Mouse (Mus musculus) adipocyte (in vitro differentiated cells): ENCODE data around the gene Prkag3.

Experiments used
- DNase-seq: peaks from one replicate; pipeline ENCODE4 v3.0.0-alpha.2; 2016; ENCODE audit warnings: low spot score

The Prkag3 gene

DNA sequence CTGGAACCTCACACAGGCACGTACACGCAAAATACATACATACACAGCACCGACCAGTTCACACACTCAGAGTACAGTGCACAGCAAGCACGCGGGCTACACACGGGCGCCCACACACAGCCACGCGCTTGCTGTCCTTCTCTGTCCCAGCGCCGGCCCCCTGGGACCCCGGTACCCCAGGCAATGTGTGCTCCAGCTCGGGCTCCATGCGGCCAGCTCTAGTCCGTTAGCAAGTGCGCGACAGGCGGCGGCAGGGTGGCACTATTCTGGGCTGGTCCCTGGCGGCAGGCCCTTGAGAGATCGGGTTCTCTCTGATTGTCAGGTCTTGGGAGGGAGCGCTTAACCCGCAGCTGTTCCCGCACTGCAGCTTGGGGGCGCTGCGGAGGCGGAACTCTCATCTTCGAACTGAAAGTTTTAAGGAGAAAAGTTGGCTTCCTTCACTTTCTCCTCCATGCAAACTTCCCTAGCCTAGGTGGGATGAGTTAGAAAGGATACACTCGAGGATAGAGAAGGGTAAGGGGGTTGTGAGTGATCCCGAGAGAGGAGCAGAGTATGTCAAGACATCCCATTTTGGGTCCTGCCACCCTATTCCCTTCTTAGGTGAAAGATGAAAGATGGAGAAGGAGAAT, at the start of gene Prkag3:
TSS of gene Prkag3 (minus strand) at position 579 of the 629 bp plus-strand sequence.
- peak; percentile 32 for DNase-seq

DNA sequence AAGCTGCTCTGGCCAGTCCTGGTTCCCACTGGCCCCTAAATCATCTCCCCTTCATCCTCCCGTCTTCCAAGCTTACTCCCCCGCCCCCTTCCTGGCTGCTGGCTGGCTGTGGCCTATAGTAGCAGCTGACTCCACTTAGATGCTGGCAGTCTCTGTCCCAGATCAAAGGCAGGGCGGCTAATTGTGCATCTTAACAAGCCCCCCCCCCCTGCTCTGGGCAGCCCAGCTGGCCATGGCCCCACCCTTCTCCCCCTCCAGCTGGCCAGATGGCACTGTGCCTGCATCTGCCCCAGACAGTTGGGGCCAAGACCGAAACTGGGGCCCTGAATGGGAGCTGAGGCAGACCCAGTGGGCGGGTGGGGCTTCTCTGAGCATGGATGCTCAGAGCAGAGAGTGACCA, 48.4 kb upstream of the Prkag3 start:
- DNase-seq: no peak

GRCm38 (mm10) chr1:74795145-74795529, 46.1 kb upstream of the Prkag3 start:
- DNase-seq: no peak

- DNase-seq: no peak
These were observed 45.6 kb upstream of the Prkag3 start for GRCm38 (mm10) chr1:74794487-74795144.

GRCm38 (mm10) chr1:74792831-74793660, 44.0 kb upstream of the Prkag3 start:
- no peak for DNase-seq

DNA sequence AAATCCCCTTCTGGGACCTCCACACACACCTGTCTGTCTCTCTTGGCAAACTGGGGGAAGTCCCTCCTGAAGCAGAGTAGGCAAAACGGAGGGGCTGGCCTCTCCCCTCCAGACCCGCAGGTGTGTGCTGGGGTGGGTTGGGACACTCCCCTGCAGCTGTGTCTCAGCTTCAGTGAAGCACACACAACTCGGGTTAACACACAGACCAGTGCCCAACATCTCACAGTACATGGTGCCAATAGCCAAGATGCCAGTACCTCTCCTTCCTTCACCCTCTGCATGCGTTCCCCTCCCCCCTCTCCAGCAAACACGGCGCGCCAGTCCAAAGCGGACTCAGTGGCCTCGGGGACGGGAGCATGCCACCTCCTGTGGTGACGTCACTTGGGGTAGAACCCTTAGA, 42.2 kb upstream of the Prkag3 start, which contains the start of gene Wnt10a:
TSS of gene Wnt10a (plus strand) at position 268 of the 400 bp plus-strand sequence.
- no peak for DNase-seq

GRCm38 (mm10) chr1:74790095-74790494, 41.1 kb upstream of the Prkag3 start:
- no peak for DNase-seq

GRCm38 (mm10) chr1:74788603-74789176, 39.7 kb upstream of the Prkag3 start:
- DNase-seq: no peak

- DNase-seq: peak; percentile 73
These were observed 38.8 kb upstream of the Prkag3 start for GRCm38 (mm10) chr1:74787846-74788245.

- no peak for DNase-seq
These were observed 35.2 kb upstream of the Prkag3 start for GRCm38 (mm10) chr1:74784041-74784759.

GRCm38 (mm10) chr1:74783554-74783953, 34.5 kb upstream of the Prkag3 start:
- DNase-seq: no peak

DNA sequence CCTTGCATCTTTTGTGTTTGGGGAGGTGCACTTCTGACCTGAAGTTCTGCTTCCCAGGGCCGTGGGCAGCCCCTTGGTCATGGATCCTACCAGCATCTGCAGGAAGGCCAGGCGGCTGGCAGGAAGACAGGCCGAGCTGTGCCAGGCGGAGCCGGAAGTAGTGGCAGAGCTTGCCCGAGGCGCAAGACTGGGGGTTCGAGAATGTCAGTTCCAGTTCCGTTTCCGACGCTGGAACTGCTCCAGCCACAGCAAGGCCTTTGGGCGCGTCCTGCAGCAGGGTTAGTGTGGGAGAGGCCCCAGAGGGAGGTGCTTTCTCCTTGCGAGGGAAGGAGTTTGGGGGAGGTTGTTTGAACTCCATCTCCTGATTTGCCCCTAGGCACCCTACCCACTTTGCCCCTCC, 33.0 kb upstream of the Prkag3 start:
- no peak for DNase-seq

DNA sequence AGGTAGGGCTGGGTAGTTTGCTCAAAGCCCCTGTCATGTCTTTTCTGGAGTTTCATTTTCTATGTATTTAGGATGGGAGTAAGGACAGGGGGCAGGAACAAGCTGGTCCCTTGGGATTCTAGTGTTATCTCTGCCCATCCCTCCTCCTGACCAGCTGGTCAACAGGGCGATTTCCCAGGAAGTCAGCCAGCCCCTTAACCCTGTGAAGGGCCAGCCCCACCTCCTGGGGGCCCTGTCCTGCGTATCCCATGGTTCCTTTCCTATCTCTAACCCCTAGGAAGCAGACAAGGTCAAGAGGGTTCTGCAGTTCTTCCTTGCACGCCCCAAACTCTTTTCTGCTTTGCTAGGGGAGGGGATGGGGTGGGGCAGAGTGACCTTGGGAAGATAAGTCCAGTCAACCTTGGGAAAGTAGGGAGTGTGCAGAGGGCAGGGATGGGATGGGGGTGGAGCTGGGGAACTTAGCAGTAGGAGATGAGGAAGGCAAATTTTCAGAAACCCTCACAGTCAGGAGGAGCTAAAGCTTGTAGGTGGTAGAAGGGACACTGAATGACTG, 30.0 kb upstream of the Prkag3 start:
- DNase-seq: no peak

DNA sequence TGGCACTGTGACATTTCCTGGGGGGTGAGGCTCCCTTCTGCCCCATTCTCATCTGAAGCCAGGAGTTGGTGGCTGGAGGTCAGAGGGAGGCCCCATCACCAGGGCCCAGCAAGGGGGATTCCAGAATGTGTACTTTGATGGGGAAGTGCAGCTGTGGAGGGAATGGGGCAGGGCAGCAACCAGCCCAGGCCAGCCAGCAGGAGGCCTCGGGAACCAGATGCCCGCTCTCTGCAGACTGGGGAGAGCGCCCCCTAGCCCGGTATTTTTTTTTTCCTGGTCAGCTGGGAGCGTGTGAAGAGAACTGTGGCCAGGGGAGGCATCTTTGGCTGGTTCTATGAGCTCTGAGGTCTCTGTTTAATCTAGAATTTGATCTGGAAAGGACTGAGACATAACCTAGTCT, 26.8 kb upstream of the Prkag3 start:
- DNase-seq: no peak

GRCm38 (mm10) chr1:74774062-74774461, 25.0 kb upstream of the Prkag3 start:
- no peak for DNase-seq

DNA sequence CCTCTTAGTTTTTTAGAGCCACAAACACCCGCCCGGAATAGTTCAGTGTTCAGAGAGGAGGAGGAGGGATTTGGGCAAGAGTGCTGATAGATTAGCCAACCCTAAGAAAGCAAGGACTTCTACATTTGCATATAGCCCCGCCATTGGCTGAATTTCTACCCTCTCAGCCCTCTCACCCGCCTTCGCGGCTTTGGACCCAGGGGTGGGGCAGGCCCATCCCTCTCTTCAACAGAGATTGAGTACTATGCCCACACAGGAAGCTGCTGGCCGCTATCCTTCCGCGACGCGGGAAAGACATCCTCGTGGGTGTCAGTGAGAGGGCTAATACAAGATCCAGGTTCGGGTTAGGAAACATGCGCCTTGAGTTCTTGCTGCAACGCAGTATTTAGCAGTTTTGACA, 24.1 kb upstream of the Prkag3 start:
- peak; percentile 61 for DNase-seq

DNA sequence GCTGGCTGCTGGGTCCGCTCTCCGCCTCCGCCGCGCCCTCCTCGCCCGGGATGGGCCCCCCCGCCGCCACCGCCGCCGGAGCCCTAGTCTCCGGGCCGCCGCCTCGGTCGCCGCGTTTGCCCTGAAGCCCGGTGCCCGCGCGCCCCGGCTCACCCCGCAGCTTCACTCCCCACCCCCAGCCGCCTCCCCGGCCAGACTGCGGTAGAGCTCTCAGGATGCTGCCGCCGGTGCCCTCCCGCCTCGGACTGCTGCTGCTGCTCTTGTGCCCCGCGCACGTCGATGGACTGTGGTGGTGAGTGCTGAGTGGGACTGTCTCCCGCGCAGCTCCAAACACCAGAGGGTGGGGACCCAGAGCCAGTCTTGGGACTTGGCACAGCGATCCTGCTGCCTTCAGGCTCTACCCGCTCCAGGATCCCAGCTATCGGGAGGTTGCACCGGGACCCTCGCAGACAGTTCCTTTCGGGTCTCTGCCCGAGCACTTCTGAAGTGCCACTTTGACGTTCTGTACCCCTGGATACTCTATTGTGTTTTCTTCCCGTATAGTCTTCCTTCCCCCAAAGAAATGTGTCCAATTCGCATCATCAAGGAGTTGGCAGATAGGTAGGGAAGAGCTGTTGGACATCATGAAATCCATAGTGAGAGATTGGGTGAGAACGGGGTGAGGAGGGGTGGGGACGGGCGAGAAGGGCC, 23.1 kb upstream of the Prkag3 start:
- DNase-seq: no peak

GRCm38 (mm10) chr1:74771845-74771930, 22.7 kb upstream of the Prkag3 start, which contains the start of gene Wnt6:
Gene Wnt6 (plus strand): TSS chr1:74771892.
- no peak for DNase-seq

GRCm38 (mm10) chr1:74771467-74771844, 22.4 kb upstream of the Prkag3 start:
- DNase-seq: no peak

DNA sequence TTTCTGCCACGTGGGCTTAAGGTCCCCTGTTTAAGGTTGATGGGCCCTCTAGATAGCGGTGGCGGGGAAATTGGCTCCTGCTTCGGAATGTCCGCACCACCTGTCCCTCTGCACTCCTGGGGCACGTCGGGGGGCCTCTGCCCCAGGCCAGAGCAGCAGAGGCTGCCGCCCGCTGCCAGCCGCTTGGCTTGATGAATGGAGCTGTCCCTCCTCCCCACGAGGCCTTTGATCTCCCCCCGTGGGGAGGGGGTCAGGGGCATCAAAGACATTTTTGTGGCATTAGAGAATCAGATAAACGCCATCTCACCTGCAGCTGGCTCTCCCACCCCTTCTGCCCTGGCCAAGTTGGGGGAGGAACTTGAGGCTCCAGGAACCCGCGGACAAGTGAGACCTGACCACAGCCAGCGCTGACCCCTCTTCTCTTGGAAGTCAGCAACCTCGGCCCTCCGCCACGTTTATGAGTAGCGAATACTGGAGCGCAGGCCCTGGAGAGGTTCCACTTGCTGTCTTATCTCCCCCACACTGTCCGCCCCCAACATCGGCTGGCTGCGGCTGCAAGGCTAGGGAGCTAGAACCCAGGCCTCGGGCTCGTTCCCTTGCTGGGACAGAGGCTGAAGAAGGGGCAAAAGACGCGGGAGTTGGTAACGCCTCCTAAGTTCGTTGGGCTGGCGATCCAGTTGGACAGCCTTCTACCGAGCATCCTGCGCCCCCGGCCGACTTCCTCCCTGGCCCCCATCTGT, 21.9 kb upstream of the Prkag3 start:
- DNase-seq: no peak

DNA sequence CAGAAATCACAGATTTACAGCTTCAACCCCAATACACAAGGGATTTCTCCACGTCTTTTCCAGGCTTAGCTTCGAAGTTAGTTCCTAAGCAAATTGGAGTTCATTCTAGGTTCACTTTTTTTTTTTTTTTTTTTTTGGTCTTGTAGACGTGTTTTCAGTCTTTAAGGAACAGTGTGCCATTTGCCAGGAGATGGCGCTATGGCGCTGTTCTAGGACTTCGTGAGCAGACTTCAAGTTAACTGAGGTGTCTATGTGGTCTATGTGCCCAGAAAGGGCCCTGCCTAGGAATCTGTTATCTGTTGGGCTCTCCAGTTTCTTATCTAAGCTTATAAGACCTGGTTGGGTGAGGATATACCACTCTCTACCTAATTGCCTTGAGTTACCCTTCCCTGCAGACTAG, 14.1 kb upstream of the Prkag3 start:
- DNase-seq: peak; percentile 86
